Mouse (Mus musculus): ENCODE measurements around the gene Actn1. TPM values are rescaled to one million over a fixed set of nuclear protein-coding genes. Genes with fewer than 3 reads are reported as not detected.

Actn1 gene
- 78.8 TPM for polyA plus RNA-seq (2014; fragmentation: Illumina TruSeq; extraction: RNeasy Lipid Tissue Mini Kit (QIAGEN cat#74804); ENCODE audit: low read depth, low replicate concordance)

GRCm38 (mm10) chr12:80260056-80260743, at the start of gene Actn1:
TSS of gene Actn1 (minus strand) at chr12:80260371.

Other genes starting within 250 kb of the Actn1 start
- gene Zfp36l1, start 147.4 kb downstream of the Actn1 start, polyA plus RNA-seq (2014; fragmentation: Illumina TruSeq; extraction: RNeasy Lipid Tissue Mini Kit (QIAGEN cat#74804); ENCODE audit: low read depth, low replicate concordance), result 324 TPM
- 21.6 TPM for gene Dcaf5, start 176.2 kb upstream of the Actn1 start, polyA plus RNA-seq (2014; fragmentation: Illumina TruSeq; extraction: RNeasy Lipid Tissue Mini Kit (QIAGEN cat#74804); ENCODE audit: low read depth, low replicate concordance)
- gene Exd2, start 202.7 kb upstream of the Actn1 start, polyA plus RNA-seq (2014; fragmentation: Illumina TruSeq; extraction: RNeasy Lipid Tissue Mini Kit (QIAGEN cat#74804); ENCODE audit: low read depth, low replicate concordance), result 33.9 TPM

Data from sigmoid colon, adult 10 weeks (tissue).